Mouse (Mus musculus): Measurements from ENCODE around the gene Srsf12. TPM values are rescaled to one million over a fixed set of nuclear protein-coding genes. Genes with fewer than 3 reads are reported as not detected.

Gene Srsf12
- polyA plus RNA-seq (2012; rRNA removed) = 0.04 and 0.18 TPM in 2 replicates

DNA sequence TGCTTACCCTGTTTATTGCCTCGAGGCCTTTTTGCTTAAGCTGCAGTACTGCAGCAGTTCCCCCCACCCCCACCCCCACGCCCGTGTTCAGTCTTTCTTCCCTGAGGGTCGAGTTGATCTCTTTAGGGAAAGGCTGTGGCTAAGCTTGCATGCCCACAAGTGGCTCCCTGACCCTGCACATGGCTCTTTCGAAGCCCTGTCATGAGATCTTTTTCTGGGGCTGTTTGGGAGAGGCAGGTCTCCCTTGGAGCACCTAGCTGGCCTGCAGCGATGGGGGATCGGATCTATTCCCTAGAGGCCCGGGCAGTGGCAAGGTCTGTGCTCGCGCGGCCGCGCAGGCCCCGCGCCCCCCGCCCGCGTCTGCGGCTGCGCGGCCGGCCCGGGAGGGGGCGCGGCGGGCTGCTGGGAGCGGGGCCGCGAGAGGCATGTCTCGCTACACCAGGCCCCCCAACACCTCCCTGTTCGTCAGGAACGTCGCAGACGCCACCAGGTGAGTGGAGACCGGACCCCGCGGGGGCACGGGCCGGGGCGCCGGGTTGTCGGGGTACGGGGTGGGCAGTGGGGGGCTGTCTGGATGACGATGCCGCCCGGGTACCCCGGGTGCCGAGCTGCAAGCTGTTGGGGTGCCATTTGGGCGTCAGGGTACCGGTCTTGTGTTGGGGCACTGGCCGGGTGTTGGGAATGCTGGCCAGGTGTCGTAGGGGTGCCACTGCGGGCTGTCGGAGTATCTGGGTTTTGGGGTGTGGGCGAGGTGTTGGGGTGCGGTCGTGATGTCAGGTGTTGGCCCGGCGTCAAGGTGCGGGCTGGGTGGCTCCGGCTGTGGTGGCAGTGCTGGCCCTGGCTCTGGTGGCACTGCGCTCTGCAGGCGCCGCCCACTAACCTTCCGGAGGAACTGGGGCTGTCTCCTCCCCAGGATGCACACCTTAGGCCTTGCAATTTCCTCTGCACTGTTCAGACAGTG is at the start of gene Srsf12:
Gene Srsf12 (plus strand): TSS at position 111 of the 961 bp plus-strand sequence.
- no peak for DNase-seq (ENCODE audit: low spot score)

- no peak for DNase-seq (ENCODE audit: low spot score)
These were observed 25.3 kb upstream of the Srsf12 start for GRCm38 (mm10) chr4:33183477-33183876.

GRCm38 (mm10) chr4:33188164-33188563 is 20.6 kb upstream of the Srsf12 start:
- DNase-seq (ENCODE audit: low spot score) = no peak

GRCm38 (mm10) chr4:33188781-33189734 is 19.7 kb upstream of the Srsf12 start:
- peak; percentile 71 for DNase-seq (ENCODE audit: low spot score)

DNA sequence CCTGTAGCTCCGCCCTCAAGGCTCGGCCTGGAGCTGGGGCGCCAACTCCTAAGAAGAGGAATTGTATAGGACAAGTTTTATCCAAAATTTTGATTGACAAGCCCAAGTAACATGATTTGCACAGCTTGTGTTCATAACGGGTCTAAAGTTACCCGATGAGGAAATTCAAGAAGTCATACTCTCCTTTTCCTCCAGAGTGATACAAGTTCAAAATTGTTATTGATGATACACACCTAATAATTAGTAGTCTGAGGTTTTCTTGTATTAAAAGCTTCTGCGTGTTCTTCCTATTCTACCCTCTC is 19.1 kb upstream of the Srsf12 start, which contains the start of gene Pm20d2:
Gene Pm20d2 (minus strand): TSS at position 3 of the 302 bp plus-strand sequence.
- no peak for DNase-seq (ENCODE audit: low spot score)

GRCm38 (mm10) chr4:33198117-33198516 is 10.7 kb upstream of the Srsf12 start:
- no peak for DNase-seq (ENCODE audit: low spot score)

DNA sequence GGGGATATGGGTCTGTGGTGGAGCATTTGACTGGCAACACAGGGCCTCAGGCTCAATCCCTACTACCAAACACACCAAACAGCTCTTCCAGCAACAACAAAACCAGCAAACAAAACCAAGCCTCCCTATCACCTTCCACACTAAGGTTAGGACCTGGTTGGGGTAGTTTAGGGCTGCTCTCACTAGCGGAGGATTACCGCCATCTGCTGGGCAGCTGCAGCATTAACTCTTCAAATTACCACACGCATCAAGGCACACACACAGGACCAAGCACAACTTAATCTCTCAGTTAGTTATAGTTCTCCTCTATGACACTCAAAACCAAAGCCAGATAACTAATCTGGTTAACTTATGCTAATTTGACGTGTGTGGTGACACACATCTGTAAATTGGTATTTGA is 4.1 kb upstream of the Srsf12 start:
- no peak for DNase-seq (ENCODE audit: low spot score)

- no peak for DNase-seq (ENCODE audit: low spot score)
These were observed 1.2 kb upstream of the Srsf12 start for GRCm38 (mm10) chr4:33207551-33207950.

GRCm38 (mm10) chr4:33221847-33222246 is 13.1 kb downstream of the Srsf12 start:
- no peak for DNase-seq (ENCODE audit: low spot score)

- no peak for DNase-seq (ENCODE audit: low spot score)
These were observed 15.3 kb downstream of the Srsf12 start for GRCm38 (mm10) chr4:33224003-33224675.

GRCm38 (mm10) chr4:33227164-33227563 is 18.4 kb downstream of the Srsf12 start:
- no peak for DNase-seq (ENCODE audit: low spot score)

DNA sequence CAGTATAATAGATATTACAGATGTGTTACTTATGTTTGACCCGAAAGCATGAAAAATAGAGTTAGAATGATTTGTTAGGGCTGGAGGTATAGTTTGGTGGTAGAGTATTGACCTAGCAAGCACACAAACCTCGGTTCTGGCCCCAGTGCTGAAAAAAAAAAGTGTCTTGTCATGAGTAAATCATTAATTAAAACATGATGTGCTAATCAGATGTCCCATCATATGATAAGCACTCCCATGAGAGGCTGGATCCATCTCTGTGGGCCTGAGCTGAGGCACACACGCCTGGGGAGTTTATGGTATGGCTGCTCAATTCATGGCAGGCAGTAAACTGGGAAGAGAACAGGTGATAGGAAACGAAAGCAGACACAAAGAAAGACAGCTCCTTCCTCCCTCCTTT is 20.8 kb downstream of the Srsf12 start:
- no peak for DNase-seq (ENCODE audit: low spot score)

GRCm38 (mm10) chr4:33230881-33231280 is 22.1 kb downstream of the Srsf12 start:
- DNase-seq (ENCODE audit: low spot score) = no peak

- no peak for DNase-seq (ENCODE audit: low spot score)
These were observed 33.7 kb downstream of the Srsf12 start for GRCm38 (mm10) chr4:33242536-33242935.

GRCm38 (mm10) chr4:33243016-33243758 is 34.4 kb downstream of the Srsf12 start:
- no peak for DNase-seq (ENCODE audit: low spot score)

DNA sequence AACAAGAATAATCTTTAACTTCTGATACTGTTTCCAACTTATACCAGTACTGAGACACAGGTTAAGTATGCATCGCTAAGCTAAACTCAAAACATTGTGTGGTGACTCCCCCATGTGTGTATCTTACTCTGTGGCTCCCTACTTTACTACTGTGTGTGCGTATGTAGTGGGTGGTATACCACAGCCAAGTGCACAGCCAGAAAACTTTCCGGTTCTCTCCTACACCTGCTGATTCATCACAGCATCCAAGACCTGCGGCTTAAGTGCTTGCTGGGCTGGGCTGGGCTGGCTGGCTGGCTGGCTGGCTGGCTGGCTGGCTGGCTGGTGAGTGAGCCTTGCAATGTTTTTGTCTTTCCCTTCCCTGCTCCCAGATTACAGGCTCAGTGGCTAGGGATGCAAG is 35.1 kb downstream of the Srsf12 start:
- no peak for DNase-seq (ENCODE audit: low spot score)

GRCm38 (mm10) chr4:33245853-33246395 is 37.1 kb downstream of the Srsf12 start:
- DNase-seq (ENCODE audit: low spot score) = no peak

- peak; percentile 99 for DNase-seq (ENCODE audit: low spot score)
These were observed 38.8 kb downstream of the Srsf12 start for GRCm38 (mm10) chr4:33247479-33248053.

DNA sequence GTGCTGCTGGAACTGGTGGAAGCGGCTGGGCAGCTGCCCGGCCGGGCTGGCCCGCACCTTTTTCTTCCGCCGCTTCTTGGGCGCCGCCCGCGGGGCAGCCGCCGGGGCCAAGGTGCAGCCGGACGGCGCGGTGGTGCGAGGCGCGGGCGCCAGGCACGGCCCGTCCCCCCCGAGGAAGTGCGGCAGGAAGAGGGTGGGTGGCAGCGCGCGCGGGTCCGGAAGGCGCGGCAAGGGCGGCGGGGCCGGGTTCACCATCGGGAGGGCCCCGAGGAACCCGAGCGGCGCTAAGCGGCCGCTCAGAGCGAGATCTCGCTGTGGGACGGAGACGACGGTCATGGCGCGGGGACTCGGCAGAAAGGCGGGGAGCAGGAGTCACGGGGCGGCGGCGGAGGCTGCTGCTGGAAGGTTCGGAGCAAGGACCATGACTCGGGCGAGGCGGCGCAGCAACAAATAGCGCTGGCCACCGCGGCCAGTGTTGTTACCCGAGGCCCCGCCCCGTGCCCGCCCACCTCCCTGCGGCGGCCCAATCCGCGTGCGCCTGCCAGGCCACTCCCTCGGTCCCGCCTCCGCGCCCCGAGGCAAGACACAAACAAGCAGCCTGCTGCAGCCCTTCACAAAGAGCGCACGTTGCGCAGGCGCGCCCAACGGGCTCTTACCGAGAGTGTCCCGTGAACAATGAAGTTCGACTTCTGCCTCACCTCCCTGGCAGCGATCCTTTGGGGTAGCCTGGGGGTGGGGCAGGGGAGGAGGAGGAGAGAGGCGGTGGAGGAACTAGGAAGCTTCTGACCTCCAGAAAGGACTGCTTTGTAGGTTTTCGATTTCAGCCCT is 39.5 kb downstream of the Srsf12 start:
- DNase-seq (ENCODE audit: low spot score) = peak; percentile 99
